Mouse (Mus musculus): ENCODE measurements at regions not wholly inside any gene's neighbourhood (a gene's known extent, or its start where the extent isn't known, plus 50 kb on each side); places are given as distances from the start of the nearest gene placed in this dataset.

DNA sequence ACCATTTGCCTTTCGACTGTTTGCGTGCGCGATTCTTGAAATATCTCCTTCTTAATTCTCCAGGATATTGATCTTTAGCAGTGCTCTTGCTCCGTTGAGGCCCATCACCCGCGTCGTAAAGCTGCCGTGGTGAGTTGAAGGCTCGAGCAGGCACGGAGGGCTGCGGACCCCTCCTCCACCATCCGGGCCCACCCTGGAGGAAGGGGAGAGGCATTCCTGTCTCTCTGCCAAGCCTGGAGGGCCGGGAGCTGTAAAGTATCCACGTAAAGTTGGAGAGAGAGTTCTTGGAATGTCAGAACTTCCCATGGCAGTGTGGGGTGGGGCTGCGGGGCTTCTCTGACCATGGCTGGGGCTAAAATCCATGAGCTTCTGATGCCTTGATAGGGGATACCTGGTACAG, 71.3 kb downstream of the Asb1 start:
- TF ChIP-seq CTCF (IDR thresholded peaks at IDR 0.05; ENCODE audit: extremely low read depth, insufficient read depth, insufficient read length, insufficient replicate concordance) (no peak), POLR2A (IDR thresholded peaks at IDR 0.05; ENCODE audit: low read depth, low read length) (no peak)
